Mouse (Mus musculus): Measurements from ENCODE around the gene Cdkn2d.
"Not testable (repeated sequence)": the region's sequence is repeated elsewhere in the genome, so short reads cannot be mapped to it uniquely, and the experiment has no call there.

Gene Cdkn2d

DNA sequence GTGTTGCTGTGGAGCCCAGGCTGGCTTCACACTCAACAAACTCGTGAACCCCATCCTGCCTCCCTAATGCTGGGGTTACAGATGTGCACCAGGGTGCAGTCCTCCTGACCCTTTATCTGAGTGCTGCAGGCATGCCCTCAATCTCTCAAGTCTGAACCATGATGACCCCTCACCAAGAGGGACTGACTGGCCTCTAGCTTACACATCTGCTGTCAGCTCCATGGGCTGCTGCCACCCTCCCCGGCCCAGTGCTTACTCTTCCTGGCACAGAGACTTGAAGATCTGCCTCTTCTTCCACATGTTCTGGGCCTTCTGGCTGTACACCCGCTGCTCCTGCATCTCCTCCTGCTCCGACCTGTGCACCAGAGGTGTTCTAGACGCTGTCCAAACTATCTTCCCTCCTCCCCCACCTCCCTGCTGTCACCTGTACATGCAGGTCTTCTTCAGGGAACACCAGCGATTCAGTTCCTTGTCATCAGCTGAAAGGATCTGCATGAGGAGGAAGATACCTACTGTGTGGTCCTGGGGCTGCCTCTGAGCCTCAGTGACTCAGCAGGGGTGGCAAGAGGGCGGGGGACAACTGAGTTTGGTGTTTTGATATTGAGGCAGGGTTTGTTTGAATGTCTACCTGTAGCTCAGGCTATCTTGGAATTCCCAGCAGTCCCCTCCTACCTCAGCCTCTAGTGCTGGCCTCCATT, 16.0 kb downstream of the Cdkn2d start:
- DNase-seq (ENCODE audit: low read depth, low spot score), result no peak

- DNase-seq (ENCODE audit: low read depth, low spot score), result no peak
Observed at GRCm38 (mm10) chr9:21274336-21274735, 16.9 kb downstream of the Cdkn2d start.

GRCm38 (mm10) chr9:21273520-21274228, 17.5 kb downstream of the Cdkn2d start:
- DNase-seq (ENCODE audit: low read depth, low spot score), result no peak

GRCm38 (mm10) chr9:21273094-21273493, 18.1 kb downstream of the Cdkn2d start:
- no peak for DNase-seq (ENCODE audit: low read depth, low spot score)

GRCm38 (mm10) chr9:21272391-21272790, 18.8 kb downstream of the Cdkn2d start:
- DNase-seq (ENCODE audit: low read depth, low spot score), result no peak

DNA sequence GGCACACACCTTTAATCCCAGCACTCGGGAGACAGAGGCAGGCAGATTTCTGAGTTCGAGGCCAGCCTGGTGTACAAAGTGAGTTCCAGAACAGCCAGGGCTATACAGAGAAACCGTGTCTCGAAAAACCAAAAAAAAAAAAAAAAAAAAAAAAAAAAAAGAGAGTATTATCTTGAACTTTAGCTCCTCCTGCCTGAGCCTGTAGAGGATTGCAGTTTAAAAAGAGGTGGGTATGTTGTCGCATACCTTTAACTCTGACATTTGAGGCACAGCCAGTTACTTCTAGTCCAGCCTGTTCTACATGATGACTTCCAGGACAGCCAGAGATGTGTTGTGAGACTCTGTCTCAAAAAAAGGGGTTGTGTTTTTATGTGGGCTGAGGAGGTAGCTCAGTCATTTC, 21.6 kb downstream of the Cdkn2d start:
- DNase-seq (ENCODE audit: low read depth, low spot score), result not testable (repeated sequence)

GRCm38 (mm10) chr9:21268305-21268704, 22.9 kb downstream of the Cdkn2d start:
- DNase-seq (ENCODE audit: low read depth, low spot score), result no peak

GRCm38 (mm10) chr9:21266889-21267288, 24.3 kb downstream of the Cdkn2d start:
- DNase-seq (ENCODE audit: low read depth, low spot score), result no peak

DNA sequence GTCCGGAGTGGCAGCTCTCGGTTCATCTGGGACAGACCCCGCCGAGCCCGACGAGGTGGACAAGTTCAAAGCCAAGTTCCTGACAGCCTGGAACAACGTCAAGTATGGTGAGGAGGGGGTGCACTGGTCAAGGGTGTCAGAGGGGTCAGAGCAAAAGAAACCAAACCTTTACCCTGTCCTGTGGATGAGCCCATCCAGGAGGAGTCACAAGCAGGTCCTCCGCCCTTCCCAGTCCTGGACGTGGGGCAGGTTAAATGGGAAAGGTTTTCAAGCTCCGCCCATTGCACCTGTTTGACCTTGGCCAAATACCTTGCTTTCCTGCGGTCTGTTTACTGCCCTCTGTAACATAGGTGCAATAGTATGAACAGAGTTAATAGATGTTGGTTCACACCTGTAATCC, 25.6 kb downstream of the Cdkn2d start:
- DNase-seq (ENCODE audit: low read depth, low spot score), result no peak

DNA sequence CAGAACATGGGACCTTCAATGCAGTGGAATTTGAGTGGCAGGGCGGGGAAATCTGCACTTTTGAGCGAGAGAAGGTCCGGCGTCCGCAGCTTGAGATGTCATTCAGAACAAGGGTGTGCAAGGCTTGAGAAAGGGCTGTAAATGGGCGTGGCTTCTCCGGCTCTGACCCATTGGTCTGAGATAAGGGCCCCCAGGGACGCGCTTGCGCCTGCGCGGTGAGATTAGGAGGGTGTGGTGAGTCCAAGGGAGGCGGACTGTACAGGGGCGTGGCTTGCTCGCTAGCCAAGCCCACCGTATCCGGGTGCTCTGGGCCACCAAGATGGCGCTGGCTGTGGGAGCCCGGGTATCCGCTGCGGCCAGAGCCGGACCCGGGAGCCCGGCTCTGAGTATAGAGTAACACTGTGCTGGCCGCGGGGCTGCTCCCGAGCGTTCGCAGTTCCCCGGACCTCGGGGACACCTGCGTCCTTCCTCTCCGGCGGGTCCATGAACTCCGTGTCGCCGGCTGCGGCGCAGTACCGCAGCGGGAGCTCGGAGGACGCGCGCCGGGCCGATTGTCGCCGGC, 26.1 kb downstream of the Cdkn2d start, which contains the start of gene Atg4d:
TSS of gene Atg4d (plus strand) at position 294 of the 562 bp plus-strand sequence.
- peak; percentile 99 for DNase-seq (ENCODE audit: low read depth, low spot score)

DNA sequence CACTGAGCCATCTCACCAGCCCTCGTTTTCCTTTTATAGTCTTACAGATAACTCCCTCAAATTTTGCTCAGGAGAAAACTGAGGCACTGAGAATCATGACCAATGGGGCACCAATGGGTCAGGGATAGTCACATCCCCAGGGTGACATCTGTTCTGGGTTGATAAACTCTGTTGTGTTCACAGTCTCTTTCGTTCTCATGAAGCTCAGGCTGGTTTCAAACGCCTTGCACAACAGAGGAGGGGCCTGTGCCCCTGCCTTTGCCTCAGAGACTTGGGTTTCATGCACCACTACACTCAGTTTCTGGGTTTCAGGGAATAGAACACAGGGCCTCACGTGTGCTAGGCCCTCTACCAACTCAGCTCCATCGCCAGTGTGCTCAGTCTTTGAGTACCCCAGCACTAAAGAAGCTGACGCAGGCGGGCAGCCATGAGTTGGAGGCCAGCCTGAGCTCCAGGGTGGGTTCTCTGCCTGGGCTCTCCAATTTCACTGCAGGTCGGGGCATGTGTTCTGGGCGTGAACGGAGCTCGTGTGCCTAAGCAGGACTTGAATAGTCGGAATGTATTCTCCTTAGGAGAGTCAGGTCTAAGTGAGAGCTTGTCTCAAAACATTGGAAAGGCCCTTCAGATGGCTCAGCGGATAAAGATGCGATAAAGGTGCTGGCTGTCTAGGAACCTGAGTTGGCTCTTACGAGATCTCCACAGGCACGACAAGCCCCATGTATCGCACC, 26.8 kb downstream of the Cdkn2d start:
- no peak for DNase-seq (ENCODE audit: low read depth, low spot score)

- DNase-seq (ENCODE audit: low read depth, low spot score), result no peak
Observed at GRCm38 (mm10) chr9:21261831-21262230, 29.4 kb downstream of the Cdkn2d start.

- no peak for DNase-seq (ENCODE audit: low read depth, low spot score)
Observed at GRCm38 (mm10) chr9:21260491-21261040, 30.6 kb downstream of the Cdkn2d start.

GRCm38 (mm10) chr9:21256349-21256748, 34.9 kb downstream of the Cdkn2d start:
- DNase-seq (ENCODE audit: low read depth, low spot score), result not testable (repeated sequence)

GRCm38 (mm10) chr9:21254690-21255089, 36.5 kb downstream of the Cdkn2d start:
- no peak for DNase-seq (ENCODE audit: low read depth, low spot score)

- no peak for DNase-seq (ENCODE audit: low read depth, low spot score)
Observed at GRCm38 (mm10) chr9:21251116-21251735, 40.0 kb downstream of the Cdkn2d start.

DNA sequence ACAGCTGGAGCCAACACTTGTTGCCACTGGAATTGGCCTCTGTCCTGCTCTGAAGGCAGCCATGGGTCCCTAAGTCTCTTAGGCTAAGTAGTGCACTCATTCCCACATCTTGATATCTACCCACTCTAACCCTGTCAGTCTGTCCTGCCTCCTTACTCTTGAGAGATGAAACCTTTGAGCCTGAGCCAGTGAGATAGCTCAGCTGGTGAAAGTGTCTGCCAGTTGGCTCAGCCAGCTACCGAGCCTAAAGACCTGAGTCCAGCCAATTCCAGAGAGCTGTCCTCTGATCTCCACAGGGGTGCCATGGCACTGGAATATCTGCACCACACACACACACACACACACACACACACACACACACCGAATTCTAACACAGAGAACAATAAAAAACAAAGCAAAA, 40.7 kb downstream of the Cdkn2d start:
- DNase-seq (ENCODE audit: low read depth, low spot score), result no peak

DNA sequence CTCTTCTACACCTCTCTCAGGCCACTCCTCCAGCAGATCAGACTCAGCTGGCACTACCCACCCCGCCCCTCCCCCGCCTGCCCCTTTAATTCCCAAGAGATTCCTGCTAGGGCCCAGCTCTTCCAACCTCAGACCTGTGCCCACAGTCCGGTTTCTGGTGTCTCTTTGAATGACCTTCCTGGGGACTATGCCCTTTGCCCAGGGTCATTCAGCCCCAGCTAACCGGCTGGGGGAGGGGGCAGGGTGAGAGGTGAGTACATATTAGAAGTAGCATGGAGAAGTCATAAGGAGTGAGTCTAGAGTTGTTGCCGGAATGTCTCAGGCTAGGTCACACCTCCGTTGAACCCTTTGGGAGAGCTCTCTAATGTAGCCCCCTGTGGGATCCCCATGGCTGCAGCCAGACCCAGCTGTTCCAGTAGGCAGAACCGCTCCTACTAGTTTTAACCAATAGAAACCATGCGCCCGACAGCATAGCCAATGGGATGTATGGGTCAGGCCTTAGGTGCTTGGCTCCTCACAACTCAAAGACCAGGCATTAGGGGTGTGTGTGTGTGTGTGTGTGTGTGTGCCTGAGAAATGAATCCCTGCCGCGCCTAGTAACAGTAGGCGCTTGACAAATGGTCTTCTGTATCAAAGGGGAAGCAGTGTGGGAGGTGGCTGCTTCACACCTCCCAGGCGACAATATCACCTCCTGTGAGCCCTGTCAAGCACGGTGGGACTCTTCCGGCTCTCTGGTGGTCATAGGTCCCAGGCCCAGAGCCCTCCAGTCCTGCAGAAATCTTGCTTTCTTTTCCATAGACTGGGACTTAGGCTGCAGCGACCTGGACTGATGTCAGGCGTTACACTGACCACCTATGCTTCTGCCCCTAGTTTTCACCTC, 41.3 kb downstream of the Cdkn2d start:
- DNase-seq (ENCODE audit: low read depth, low spot score), result no peak

DNA sequence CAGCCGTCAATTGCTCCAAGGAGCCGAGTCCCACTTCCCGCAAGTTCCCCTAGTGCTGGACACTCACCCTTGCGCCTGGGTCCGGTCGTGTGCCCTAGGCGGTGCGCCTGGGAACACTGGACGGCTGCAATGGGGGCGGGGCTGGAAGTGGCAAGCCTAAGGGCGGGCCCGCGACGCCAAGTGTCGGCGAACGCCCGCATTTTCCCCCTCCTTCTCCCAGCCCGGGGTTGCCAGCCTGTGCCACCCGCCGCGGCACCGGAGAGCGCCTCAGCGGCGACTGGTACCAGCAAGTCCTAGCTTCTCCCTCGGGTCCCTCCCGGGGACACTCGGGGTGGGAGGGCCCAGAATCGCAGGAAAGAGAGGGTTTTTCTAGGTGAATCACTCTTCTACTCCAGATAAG, 42.9 kb downstream of the Cdkn2d start, which contains the start of gene S1pr5:
TSS of gene S1pr5 (minus strand) at position 118 of the 400 bp plus-strand sequence.
- DNase-seq (ENCODE audit: low read depth, low spot score), result no peak

DNA sequence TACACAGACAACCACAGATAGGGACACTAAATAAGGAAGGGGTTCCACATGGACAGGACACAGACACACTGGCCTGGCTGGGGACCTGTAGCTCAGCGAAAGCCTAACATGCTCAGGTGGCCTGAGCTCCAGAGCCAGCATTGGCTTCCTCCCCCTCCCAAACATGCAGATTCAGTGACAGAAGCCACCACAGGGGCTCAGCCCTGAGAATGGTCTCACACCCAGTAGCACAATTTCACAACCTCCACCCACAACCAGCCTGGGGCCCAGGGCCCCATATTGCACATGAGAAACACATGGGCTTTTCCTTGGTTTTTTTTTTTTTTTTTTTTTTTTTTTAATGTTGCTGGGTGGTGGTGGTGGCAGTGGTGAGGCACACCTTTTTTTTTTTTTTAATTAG, 44.9 kb downstream of the Cdkn2d start:
- DNase-seq (ENCODE audit: low read depth, low spot score), result no peak
